Comparison of ENCODE assay signal across 8 mouse cellular contexts in the genomic region with DNA sequence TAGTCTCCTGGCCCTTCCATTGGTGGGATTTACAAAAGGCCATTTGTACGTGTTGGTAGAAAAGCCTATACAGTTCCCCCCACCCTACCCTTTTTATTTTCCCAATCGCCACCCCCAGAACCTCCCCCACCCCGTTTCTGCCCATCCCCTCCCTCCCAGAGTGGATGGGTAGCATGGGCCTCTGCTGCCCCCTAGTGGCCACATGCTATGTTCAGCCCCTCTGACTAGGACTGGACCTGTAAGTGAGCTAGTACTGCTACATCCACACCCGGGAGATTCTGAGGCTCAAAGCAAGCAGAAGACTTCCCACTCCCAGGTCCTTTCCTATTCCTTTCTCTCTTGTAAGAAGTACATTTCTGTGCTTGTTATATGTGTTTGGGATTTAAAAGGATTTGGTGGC. TPM values are rescaled to one million over a fixed set of nuclear protein-coding genes. Genes with fewer than 3 reads are reported as not detected.
DNase-seq lines count a peak whose midpoint lies in the region; ATAC-seq lines count a peak whose summit lies in the region.

No protein-coding gene starts in this region.

- peak; percentile 87 for DNase-seq in hindbrain, embryonic 11.5 days (ENCODE audit: low spot score)
- DNase-seq in c-Kit-positive CD71-negative TER-119-negative erythroid progenitor cells, embryonic 14.5 days (ENCODE audit: low read depth): peak; percentile 53
- peak; percentile 71 to 78 for DNase-seq in left cerebral cortex, postnatal 36 days (ENCODE audit: low spot score in 2 of 2)
- peak; percentile 74 for DNase-seq in naive thymus-derived CD4-positive, alpha-beta T cell, adult 2 months (ENCODE audit: low read depth)
- peak; percentile 45 for DNase-seq in telencephalon, adult 2 months (ENCODE audit: low read depth, low spot score)

- intact Hi-C loops in left cerebral cortex, postnatal 36 days (cut with DNase I): loop anchor here (1.0 kb wide), 1 partner anchor 61 kb away; no protein-coding TSS in a partner anchor

- no peak overlapping the region for H3K9ac ChIP-seq in hindbrain, embryonic 11.5 days (ENCODE audit: low read depth, low read length)
- no peak overlapping the region for H3K9ac ChIP-seq in hindbrain, embryonic 12.5 days
- no peak overlapping the region for H3K9ac ChIP-seq in forebrain, embryonic 13.5 days
- H3K9ac ChIP-seq in hindbrain, embryonic 16.5 days (ENCODE audit: low read depth, low read length): no peak overlapping the region

- ATAC-seq in hindbrain, embryonic 11.5 days (ENCODE audit: low FRiP score): no peak
- ATAC-seq in hindbrain, embryonic 12.5 days (ENCODE audit: low FRiP score): no peak
- peak; percentile 58; the same call in 1 of the 2 replicates for ATAC-seq in forebrain, embryonic 13.5 days
- ATAC-seq in hindbrain, embryonic 16.5 days: peak; percentile 64

- no peak overlapping the region for H3K4me2 ChIP-seq in hindbrain, embryonic 11.5 days (replicated peaks; ENCODE audit: low read depth, low read length)
- H3K4me2 ChIP-seq in hindbrain, embryonic 12.5 days (replicated peaks): no peak overlapping the region
- no peak overlapping the region for H3K4me2 ChIP-seq in forebrain, embryonic 13.5 days
- H3K4me2 ChIP-seq in hindbrain, embryonic 16.5 days (ENCODE audit: low read length): no peak overlapping the region

- H3K36me3 ChIP-seq in hindbrain, embryonic 11.5 days (ENCODE audit: control insufficient read depth, insufficient read depth, low read length): no peaks in the 10 kb centered on the region
- H3K36me3 ChIP-seq in hindbrain, embryonic 12.5 days: peaks cover 10% of the 10 kb centered on the region
- no peaks in the 10 kb centered on the region for H3K36me3 ChIP-seq in forebrain, embryonic 13.5 days (ENCODE audit: poor library complexity, severe bottlenecking)
- H3K36me3 ChIP-seq in hindbrain, embryonic 16.5 days (ENCODE audit: control insufficient read depth, insufficient read depth, low read length): no peaks in the 10 kb centered on the region; the same call in 1 of the 2 replicates

- no peak overlapping the region for H3K27ac ChIP-seq in hindbrain, embryonic 11.5 days (ENCODE audit: low read depth, low read length)
- no peak overlapping the region for H3K27ac ChIP-seq in hindbrain, embryonic 12.5 days
- no peak overlapping the region for H3K27ac ChIP-seq in forebrain, embryonic 13.5 days
- H3K27ac ChIP-seq in hindbrain, embryonic 16.5 days (ENCODE audit: low read depth, low read length): no peak overlapping the region

- peaks cover 10% of the 10 kb centered on the region for H3K4me1 ChIP-seq in hindbrain, embryonic 11.5 days (replicated peaks; ENCODE audit: control insufficient read depth, insufficient read depth, low read length)
- H3K4me1 ChIP-seq in hindbrain, embryonic 12.5 days: peaks cover 38% of the 10 kb centered on the region
- H3K4me1 ChIP-seq in forebrain, embryonic 13.5 days: peaks cover 26% of the 10 kb centered on the region
- peaks cover 21% of the 10 kb centered on the region for H3K4me1 ChIP-seq in hindbrain, embryonic 16.5 days (ENCODE audit: control insufficient read depth, insufficient read depth, low read depth, low read length)

- WGBS in hindbrain, embryonic 11.5 days: 0% methylated on average over 4 of the region's 4 CpGs
- WGBS in hindbrain, embryonic 12.5 days: 0% methylated on average over 4 of the region's 4 CpGs
- WGBS in forebrain, embryonic 13.5 days: 0% methylated on average over 4 of the region's 4 CpGs
- 0% methylated on average over 4 of the region's 4 CpGs for WGBS in hindbrain, embryonic 16.5 days

- H3K9me3 ChIP-seq in hindbrain, embryonic 11.5 days (ENCODE audit: control insufficient read depth, low read length): no peaks in the 10 kb centered on the region
- H3K9me3 ChIP-seq in hindbrain, embryonic 12.5 days (replicated peaks): no peaks in the 10 kb centered on the region
- no peaks in the 10 kb centered on the region for H3K9me3 ChIP-seq in forebrain, embryonic 13.5 days (replicated peaks)
- no peaks in the 10 kb centered on the region for H3K9me3 ChIP-seq in hindbrain, embryonic 16.5 days (ENCODE audit: control insufficient read depth, low read length)

- H3K27me3 ChIP-seq in hindbrain, embryonic 11.5 days (ENCODE audit: control insufficient read depth, insufficient read depth, low read length): peaks cover 38% of the 10 kb centered on the region
- peaks cover 66% of the 10 kb centered on the region for H3K27me3 ChIP-seq in hindbrain, embryonic 12.5 days
- peaks cover 92% of the 10 kb centered on the region for H3K27me3 ChIP-seq in forebrain, embryonic 13.5 days
- peaks cover 18% of the 10 kb centered on the region for H3K27me3 ChIP-seq in hindbrain, embryonic 16.5 days (replicated peaks; ENCODE audit: control insufficient read depth, insufficient read depth, low read length)

- H3K4me3 ChIP-seq in hindbrain, embryonic 11.5 days (ENCODE audit: low read depth, low read length): no peak overlapping the region
- H3K4me3 ChIP-seq in hindbrain, embryonic 12.5 days: no peak overlapping the region
- H3K4me3 ChIP-seq in forebrain, embryonic 13.5 days: no peak overlapping the region
- no peak overlapping the region for H3K4me3 ChIP-seq in hindbrain, embryonic 16.5 days (ENCODE audit: low read length)

RNA-seq across cellular contexts. Expression of a gene that starts 32.6 kb away (rescaled TPM):
- polyA plus RNA-seq in hindbrain, embryonic 11.5 days (2014; fragmentation: Nextera tagmentation; extraction: Ambion mirVana): 16.6 and 26.1 TPM in 2 replicates
- polyA plus RNA-seq in hindbrain, embryonic 12.5 days (2016; fragmentation: Nextera tagmentation; extraction: Ambion mirVana): 23.9 and 34.1 TPM in 2 replicates
- polyA plus RNA-seq in forebrain, embryonic 13.5 days (2015; fragmentation: Nextera tagmentation; extraction: Ambion mirVana): 3.9 and 4.3 TPM in 2 replicates
- 15.6 and 29.6 TPM in 2 replicates for polyA plus RNA-seq in hindbrain, embryonic 16.5 days (2015; fragmentation: Nextera tagmentation; extraction: Ambion mirVana)
- total RNA-seq in left cerebral cortex, postnatal 36 days (2021): 10 to 100 TPM; 11.6 to 24.2 TPM

RNA-seq across cellular contexts. Expression of a gene that starts 48.5 kb away (rescaled TPM):
- polyA plus RNA-seq in hindbrain, embryonic 11.5 days (2014; fragmentation: Nextera tagmentation; extraction: Ambion mirVana): 33.2 and 39.8 TPM in 2 replicates
- polyA plus RNA-seq in hindbrain, embryonic 12.5 days (2016; fragmentation: Nextera tagmentation; extraction: Ambion mirVana): 63.6 and 63.8 TPM in 2 replicates
- 45.8 and 52.8 TPM in 2 replicates for polyA plus RNA-seq in forebrain, embryonic 13.5 days (2015; fragmentation: Nextera tagmentation; extraction: Ambion mirVana)
- 59.7 and 65.9 TPM in 2 replicates for polyA plus RNA-seq in hindbrain, embryonic 16.5 days (2015; fragmentation: Nextera tagmentation; extraction: Ambion mirVana)
- 100 to 1,000 TPM in 1 of 2 experiments, 10 to 100 TPM in 1; 65.0 to 119 TPM for total RNA-seq in left cerebral cortex, postnatal 36 days (2021)

Comparison
In these comparisons a context has a peak if more than half of its experiments do, and no peak if none do; other contexts are left out.
1. ATAC-seq: peak in forebrain, embryonic 13.5 days (single experiment) and hindbrain, embryonic 16.5 days (single experiment); none in hindbrain, embryonic 11.5 days (single experiment) and hindbrain, embryonic 12.5 days (single experiment).
2. Peak in every context shown above with its lines, with median percentiles within 50 percentile points of each other: DNase-seq.